Mouse (Mus musculus) MEL (cell line): ENCODE measurements at regions not wholly inside any gene's neighbourhood (a gene's known extent, or its start where the extent isn't known, plus 50 kb on each side); places are given as distances from the start of the nearest gene placed in this dataset.

ENCODE experiments used
- MAFK ChIP-seq: IDR thresholded peaks from 2 replicates; pipeline ENCODE4 v1.6.1; 2011; ENCODE audit warnings: low read depth, mild to moderate bottlenecking, low read length, improper control_type of control experiment, borderline replicate concordance
- MAX ChIP-seq: IDR thresholded peaks from 2 replicates; pipeline ENCODE4 v1.6.1; 2011; ENCODE audit warnings: low read length, improper control_type of control experiment
- POLR2AphosphoS2 ChIP-seq: IDR thresholded peaks from 2 replicates; pipeline ENCODE4 v1.6.1; 2011; ENCODE audit warnings: low read length, improper control_type of control experiment
- ZMIZ1 ChIP-seq: IDR thresholded peaks from 2 replicates; pipeline ENCODE4 v1.6.1; 2012; ENCODE audit warnings: low read depth, mild to moderate bottlenecking, inconsistent platforms, low read length, improper control_type of control experiment, moderate library complexity
- ZNF384 ChIP-seq: IDR thresholded peaks from 2 replicates; pipeline ENCODE4 v1.6.1; 2012; ENCODE audit warnings: low read depth, mild to moderate bottlenecking, inconsistent platforms, low read length, improper control_type of control experiment

GRCm38 (mm10) chr2:50416056-50416455 is 119.5 kb upstream of the Mmadhc start:
- TF ChIP-seq MAFK: no peak
- TF ChIP-seq ZMIZ1: no peak
- no peak for TF ChIP-seq ZNF384
- TF ChIP-seq MAX: no peak
- no peak for TF ChIP-seq POLR2AphosphoS2
